Mouse (Mus musculus): ENCODE results near the gene Pign.

Gene Pign

DNA sequence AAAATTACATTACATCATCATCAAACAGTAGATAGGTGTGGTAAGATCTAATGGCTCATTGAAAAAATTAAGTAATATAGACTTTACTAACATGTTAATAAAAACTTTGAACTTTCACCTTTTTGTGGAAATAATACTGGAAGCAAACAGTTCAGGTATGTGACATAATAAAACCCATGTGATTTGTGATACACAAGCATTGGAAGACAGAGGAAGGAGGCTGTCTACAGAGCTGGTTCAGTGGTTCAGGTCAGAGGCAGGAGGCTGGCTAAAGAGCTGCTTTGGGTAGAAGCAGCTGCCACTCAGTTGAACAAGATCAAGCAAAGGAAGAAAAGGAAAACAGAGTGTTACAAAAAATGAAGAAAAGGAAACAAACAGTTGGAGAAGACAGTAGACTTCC lies 107.4 kb downstream of the Pign start:
- DNase-seq = no peak

DNA sequence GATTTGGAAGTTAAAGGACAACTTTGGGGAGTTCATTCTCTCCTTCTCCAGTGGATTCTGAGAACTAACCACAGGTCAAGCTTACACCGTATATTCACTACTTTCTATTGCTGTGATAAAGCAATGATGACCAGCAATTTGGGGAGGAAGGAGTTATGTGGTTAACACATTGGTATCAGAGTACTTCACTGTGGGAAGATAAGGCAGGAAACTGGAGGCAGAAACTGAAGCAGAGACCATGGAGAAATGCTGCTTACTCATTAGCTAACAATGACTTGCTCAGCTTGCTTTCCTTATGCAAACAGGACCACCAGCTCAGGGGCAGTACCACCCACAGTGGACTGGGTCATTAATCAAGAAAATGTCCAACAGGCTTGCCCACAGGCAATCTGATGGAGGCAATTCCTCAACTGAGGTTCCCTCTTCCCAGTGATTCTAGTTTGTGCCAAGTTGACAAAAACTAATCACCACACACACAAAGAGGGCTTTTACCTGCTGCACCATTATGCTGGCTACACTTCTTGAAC lies 108.2 kb downstream of the Pign start:
- no peak for DNase-seq

DNA sequence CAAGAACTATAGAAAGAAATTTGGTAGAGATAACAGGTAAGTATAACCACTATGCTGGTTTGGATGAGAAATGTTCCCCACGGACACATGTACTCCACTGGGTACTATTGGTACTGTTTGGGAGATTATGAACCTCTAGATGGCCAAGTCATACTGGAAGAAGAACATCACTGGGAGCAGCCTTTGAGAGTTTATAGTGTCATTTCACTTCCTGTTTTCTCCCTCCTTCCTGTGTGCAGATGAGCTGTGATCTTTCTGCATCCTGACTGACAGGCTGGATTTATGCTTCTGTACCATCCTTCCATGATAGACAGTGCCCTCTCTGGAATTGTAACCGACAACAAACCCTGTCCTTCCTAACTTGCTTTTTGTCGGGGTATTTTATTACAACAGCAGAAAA lies 110.3 kb downstream of the Pign start:
- no peak for DNase-seq

DNA sequence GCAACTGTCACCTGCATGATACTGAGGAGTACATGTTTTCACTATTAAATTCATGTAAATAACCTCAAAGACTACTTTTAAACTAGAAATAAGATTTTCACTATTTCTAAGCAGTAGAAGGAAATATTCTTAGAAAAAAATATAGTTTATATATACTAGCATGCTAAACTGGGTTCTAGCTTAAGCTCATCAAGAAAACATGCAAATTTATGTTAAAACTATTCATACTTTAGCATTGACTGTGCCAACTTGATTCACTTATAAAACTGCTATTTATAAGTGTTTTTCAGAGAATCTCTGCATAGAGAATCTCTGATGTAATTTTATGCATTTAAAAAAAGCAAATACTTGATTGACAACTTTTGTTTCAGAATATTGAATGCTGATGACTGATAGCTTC lies 113.3 kb downstream of the Pign start:
- DNase-seq = no peak

DNA sequence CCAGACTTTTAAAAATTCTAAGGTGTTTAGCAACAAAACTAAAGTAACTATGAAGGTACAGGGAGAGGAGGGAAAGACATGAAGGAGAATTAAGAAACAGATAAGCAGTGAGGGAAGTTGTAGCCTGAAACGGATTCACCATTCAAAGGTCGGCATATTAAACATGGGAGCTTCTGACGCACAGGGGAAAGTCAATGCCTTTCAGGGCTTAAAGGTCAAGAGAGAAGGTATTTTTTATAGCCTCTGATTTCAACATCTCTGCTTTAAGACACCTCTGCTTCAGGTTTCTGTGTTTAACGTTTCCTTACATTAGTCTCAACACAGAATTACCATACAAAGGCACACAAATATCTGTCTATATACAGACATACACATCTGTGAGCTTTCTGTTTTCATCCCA lies 113.8 kb downstream of the Pign start:
- no peak for DNase-seq

DNA sequence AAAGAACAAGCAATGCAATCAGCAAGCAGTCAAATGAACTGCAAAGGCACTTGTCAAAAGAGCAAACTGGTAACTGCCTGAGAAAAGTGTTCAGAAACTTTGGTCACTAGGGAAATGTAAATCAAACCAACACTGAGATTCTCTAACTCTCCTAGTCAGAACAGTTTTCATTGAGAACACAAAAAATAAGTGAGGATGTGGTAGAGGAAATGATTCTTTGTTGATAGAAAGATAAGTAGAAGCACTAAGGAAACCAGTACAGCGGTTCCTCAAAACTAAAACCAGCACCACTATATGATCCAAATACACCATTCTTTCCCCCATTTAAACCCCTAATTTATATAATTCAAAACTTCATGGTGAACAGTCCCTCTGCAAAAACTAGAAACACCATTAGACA lies 120.4 kb downstream of the Pign start:
- DNase-seq = no peak

DNA sequence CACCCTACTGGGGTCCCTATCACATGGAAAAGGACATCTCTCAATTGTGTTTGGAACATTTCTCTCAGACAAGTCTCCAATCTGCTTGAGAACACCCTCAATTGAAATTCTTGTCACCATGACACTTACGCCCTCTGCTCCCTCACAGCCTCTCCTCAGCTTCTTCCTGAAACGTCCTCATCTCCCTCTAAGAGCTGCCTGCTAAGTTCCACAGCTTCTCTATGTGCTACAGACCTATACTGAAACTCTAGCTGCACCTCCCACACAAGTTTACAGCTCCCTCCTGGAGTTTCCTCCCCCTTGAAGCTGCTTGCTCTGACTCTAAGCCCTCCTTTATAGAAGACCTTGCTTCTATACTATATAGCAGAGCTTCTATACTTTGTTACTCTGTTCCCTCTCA lies 139.7 kb downstream of the Pign start:
- no peak for DNase-seq

DNA sequence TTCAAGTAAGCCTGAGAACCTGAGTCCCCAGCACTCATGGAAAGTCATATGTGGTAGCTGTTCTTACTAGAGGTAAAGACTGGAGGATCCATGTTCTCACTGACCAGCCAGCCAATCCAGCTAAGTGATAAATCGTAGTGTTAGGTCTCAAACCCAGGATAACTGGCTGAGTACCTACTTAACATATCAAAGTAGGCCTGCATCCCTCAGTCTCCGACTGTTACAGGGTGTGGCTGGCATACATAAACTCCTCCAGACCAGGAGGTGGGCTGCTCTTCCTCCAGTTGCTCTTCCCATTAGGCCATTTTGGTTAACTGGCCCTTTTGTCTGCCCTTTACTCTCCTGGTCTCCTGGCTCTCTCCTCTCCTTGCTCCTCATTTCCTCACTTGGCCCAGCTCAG lies 141.2 kb downstream of the Pign start:
- no peak for DNase-seq

DNA sequence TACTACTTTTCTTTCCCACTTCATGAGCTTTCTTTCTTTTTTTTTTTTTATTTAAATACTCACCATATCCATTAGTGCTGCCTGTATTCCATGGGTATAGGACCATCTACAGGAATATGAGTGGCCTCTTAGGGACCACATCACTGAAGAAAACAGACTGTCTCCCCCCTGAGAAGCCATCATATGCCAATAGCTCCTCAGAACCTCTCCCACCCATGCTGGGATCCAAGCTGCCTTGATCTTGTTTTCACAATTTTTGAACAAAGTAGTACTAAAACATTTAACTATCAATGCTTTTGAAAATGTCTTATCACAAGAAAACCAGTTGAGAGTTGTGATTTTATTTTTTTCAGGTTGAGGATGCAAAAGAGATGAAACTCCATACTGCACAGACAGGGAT lies 145.4 kb downstream of the Pign start:
- no peak for DNase-seq

DNA sequence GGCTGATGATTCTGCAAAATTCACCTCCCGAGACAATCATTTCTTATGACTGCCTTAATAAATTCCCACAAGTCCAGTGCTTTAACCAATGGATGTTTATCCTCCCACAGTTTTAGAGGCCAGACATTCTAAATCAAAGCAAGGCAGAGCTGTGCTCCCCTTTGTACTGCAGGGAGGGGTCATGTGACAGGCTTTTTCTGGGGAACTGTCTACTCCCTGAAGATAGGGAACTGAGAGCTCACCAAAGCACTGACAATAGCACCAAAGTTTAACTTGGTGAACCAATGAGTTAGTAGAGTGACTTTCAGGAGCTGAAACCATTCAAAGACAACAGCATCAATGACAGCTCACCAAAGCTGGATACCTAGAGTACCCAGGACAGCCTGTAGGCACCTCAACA lies 156.4 kb downstream of the Pign start:
- no peak for DNase-seq

DNA sequence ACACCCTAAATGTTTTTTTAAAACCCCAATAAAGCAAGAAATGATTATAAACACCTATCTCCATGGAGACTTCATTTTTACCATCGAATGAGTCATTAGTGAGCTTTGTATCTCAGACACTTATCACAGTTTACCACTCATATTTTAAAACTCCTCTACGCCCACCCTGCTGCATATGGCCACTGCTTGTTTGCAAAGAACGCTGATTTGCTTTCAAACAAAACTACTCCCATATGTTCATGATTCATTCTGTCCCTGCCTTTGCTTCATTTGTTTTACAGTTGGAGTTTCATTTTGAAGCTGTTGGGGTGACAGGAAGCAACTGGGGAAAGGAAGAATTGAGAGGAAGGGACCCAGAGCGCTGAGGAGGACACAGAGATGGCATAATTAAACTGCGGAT lies 170.9 kb downstream of the Pign start:
- no peak for DNase-seq

DNA sequence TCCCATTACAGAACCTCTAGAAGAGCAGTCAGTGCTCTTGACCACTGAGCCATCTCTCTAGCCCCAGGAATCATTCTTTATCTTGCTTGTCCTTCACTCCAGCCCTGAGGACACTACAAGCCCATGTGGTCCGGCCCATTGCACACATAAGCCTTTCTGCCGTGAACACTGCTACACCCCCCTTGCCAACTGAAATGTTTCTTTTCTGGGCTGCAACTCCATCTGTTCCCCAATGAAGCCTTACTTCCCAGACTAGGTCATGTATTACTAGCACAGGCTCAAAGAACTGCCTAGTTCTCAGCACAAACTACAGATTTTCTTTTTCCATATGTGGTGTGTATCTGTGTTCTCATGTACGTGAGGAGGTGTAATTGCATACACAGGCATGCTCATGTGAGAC lies 174.0 kb downstream of the Pign start:
- no peak for DNase-seq

DNA sequence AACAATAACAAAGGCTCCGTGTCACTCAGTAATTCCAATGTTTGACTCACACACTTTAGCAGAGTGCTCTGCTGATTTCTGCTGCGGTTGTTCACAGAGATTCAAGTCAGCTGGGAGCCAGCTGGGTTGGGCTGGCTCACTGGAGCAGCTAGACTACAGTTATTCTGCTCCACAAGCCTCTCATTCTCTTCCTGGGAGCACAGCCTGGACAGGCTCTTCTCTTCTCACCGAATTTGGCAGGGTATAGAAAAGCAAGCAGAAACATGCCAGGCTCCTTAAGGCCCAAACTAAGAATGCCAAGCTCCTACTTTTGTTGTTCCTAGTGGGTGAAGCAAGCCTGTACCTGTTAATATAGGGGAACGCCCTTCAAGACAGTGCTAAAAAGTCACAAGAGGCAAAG lies 176.4 kb downstream of the Pign start:
- DNase-seq = no peak
